Mouse (Mus musculus): ENCODE data around the gene Olfr643.

Gene Olfr643

GRCm38 (mm10) chr7:104137305-104137704 lies at the start of gene Olfr643:
Olfr643 (minus strand) TSS chr7:104137405.
- DNase-seq, result no peak

- no peak for DNase-seq
These were observed 46.1 kb upstream of the Olfr643 start, which contains the start of gene Olfr648 for GRCm38 (mm10) chr7:104183292-104183691. Olfr648 (minus strand) TSS chr7:104183392.

- DNase-seq, result no peak
These were observed 41.9 kb upstream of the Olfr643 start for GRCm38 (mm10) chr7:104179074-104179473.

GRCm38 (mm10) chr7:104178422-104179054 lies 41.3 kb upstream of the Olfr643 start:
- no peak for DNase-seq

GRCm38 (mm10) chr7:104175085-104175484 lies 37.9 kb upstream of the Olfr643 start:
- no peak for DNase-seq

- no peak for DNase-seq
These were observed 32.5 kb upstream of the Olfr643 start for GRCm38 (mm10) chr7:104169634-104170204.

- no peak for DNase-seq
These were observed 29.9 kb upstream of the Olfr643 start for GRCm38 (mm10) chr7:104167105-104167504.

GRCm38 (mm10) chr7:104150456-104150855 lies 13.3 kb upstream of the Olfr643 start, which contains the start of gene Ubqlnl:
Ubqlnl (minus strand) TSS chr7:104150556.
- no peak for DNase-seq

- no peak for DNase-seq
These were observed 6.0 kb upstream of the Olfr643 start, which contains the start of gene Ubqln3 for GRCm38 (mm10) chr7:104143179-104143578. Ubqln3 (minus strand) TSS chr7:104143279.

- DNase-seq, result no peak
These were observed 7.5 kb downstream of the Olfr643 start, which contains the start of gene Ubqln5 for GRCm38 (mm10) chr7:104129726-104130125. Ubqln5 (minus strand) TSS chr7:104129826.

- no peak for DNase-seq
These were observed 32.5 kb downstream of the Olfr643 start, which contains the start of gene Olfr646 for GRCm38 (mm10) chr7:104104757-104104972. Olfr646 (plus strand) TSS chr7:104104873.

- no peak for DNase-seq
These were observed 33.1 kb downstream of the Olfr643 start for GRCm38 (mm10) chr7:104103913-104104756.

GRCm38 (mm10) chr7:104085365-104085764 lies 51.8 kb downstream of the Olfr643 start, which contains the start of gene Olfr645:
Olfr645 (minus strand) TSS chr7:104085465.
- no peak for DNase-seq

GRCm38 (mm10) chr7:104071769-104072168 lies 65.4 kb downstream of the Olfr643 start, which contains the start of gene Olfr644:
Olfr644 (minus strand) TSS chr7:104071869.
- DNase-seq, result no peak

GRCm38 (mm10) chr7:104061345-104061744 lies 75.9 kb downstream of the Olfr643 start, which contains the start of gene 4930516K23Rik:
4930516K23Rik (minus strand) TSS chr7:104061445.
- DNase-seq, result no peak

GRCm38 (mm10) chr7:104059215-104059614 lies 78.0 kb downstream of the Olfr643 start:
- no peak for DNase-seq

GRCm38 (mm10) chr7:104052566-104052965 lies 84.6 kb downstream of the Olfr643 start, which contains the start of gene Olfr642:
Olfr642 (minus strand) TSS chr7:104052666.
- no peak for DNase-seq

GRCm38 (mm10) chr7:104050745-104051144 lies 86.5 kb downstream of the Olfr643 start:
- DNase-seq, result no peak

GRCm38 (mm10) chr7:104035145-104035544 lies 102.1 kb downstream of the Olfr643 start, which contains the start of gene Olfr641:
Olfr641 (plus strand) TSS chr7:104035445.
- DNase-seq, result no peak

GRCm38 (mm10) chr7:104026978-104027377 lies 110.2 kb downstream of the Olfr643 start:
- no peak for DNase-seq

GRCm38 (mm10) chr7:104025473-104025872 lies 111.7 kb downstream of the Olfr643 start, which contains the start of gene Olfr640:
Olfr640 (minus strand) TSS chr7:104025573.
- no peak for DNase-seq

- no peak for DNase-seq
These were observed 115.6 kb downstream of the Olfr643 start for GRCm38 (mm10) chr7:104021651-104022050.

- DNase-seq, result no peak
These were observed 118.3 kb downstream of the Olfr643 start for GRCm38 (mm10) chr7:104018953-104019352.

All from right cerebral cortex, postnatal 14 days (tissue).